Mouse (Mus musculus) myocyte (in vitro differentiated cells): ENCODE measurements around the gene Ttll11.

Experiments used
- CEBPB ChIP-seq: IDR thresholded peaks from 2 replicates; pipeline ENCODE4 v1.6.1; 2011; ENCODE audit warnings: mild to moderate bottlenecking, moderate library complexity; ENCODE audit not compliant: poor library complexity, insufficient read depth, severe bottlenecking
- E2F4 ChIP-seq: IDR thresholded peaks from one replicate; pipeline ENCODE4 v1.6.1; 2011; ENCODE audit warnings: mild to moderate bottlenecking, control low read depth, moderate library complexity; ENCODE audit not compliant: insufficient read depth
- MYOD1 ChIP-seq, 3 experiments: IDR thresholded peaks; one replicate each; pipeline ENCODE4 v1.6.1; 2011; ENCODE audit warnings: control low read depth in 2 of 3, low read depth in 2 of 3, mild to moderate bottlenecking in 2 of 3, moderate library complexity in 1 of 3; ENCODE audit not compliant: insufficient read length in 2 of 3, control insufficient read depth in 1 of 3
- POLR2A ChIP-seq: IDR thresholded peaks from one replicate; pipeline ENCODE4 v1.6.1; 2011; ENCODE audit warnings: low read depth, mild to moderate bottlenecking, control low read depth, moderate library complexity; ENCODE audit not compliant: insufficient read length
- SRF ChIP-seq: IDR thresholded peaks from one replicate; pipeline ENCODE4 v1.6.1; 2011; ENCODE audit warnings: low read depth; ENCODE audit not compliant: control insufficient read depth, insufficient read length
- TCF12 ChIP-seq: IDR thresholded peaks from one replicate; pipeline ENCODE4 v1.6.1; 2011; ENCODE audit warnings: mild to moderate bottlenecking, control low read depth; ENCODE audit not compliant: poor library complexity, insufficient read depth, severe bottlenecking
- TCF3 ChIP-seq: IDR thresholded peaks from one replicate; pipeline ENCODE4 v1.6.1; 2011; ENCODE audit warnings: low read depth, control low read depth; ENCODE audit not compliant: insufficient read length
- USF1 ChIP-seq: IDR thresholded peaks from one replicate; pipeline ENCODE4 v1.6.1; 2011; ENCODE audit warnings: low read depth, mild to moderate bottlenecking, control low read depth, moderate library complexity

GRCm38 (mm10) chr2:35859708-35860393 is 119.9 kb downstream of the Ttll11 start:
- TF ChIP-seq MYOD1 (IDR thresholded peaks at IDR 0.05; ENCODE audit: control insufficient read depth in 1 of 3, insufficient read length in 2 of 3, low read depth in 2 of 3) (no peak), POLR2A (no peak), CEBPB (no peak), E2F4 (no peak), USF1 (no peak), SRF (no peak), TCF3 (no peak), TCF12 (no peak)
